Mouse (Mus musculus): Measurements from ENCODE around the gene Ndufv3. TPM values are rescaled to one million over a fixed set of nuclear protein-coding genes. Genes with fewer than 3 reads are reported as not detected.

The Ndufv3 gene
- 100 to 1,000 TPM; 439 to 467 TPM for total RNA-seq (2021)
- long read RNA-seq, experiment 1, transcript Ndufv3-202 (3 exons, 493 nt) = major isoform, 1,078 of 1,109 reads
- long read RNA-seq, experiment 1, transcript Ndufv3-201 (4 exons, 1,582 nt) = minor isoform, 13 of 1,109 reads
- long read RNA-seq, experiment 1, partial matches to known transcripts = 12 of 1,109 reads
- long read RNA-seq, experiment 1, other reads (novel, unspliced or antisense) = 6 of 1,109 reads
- long read RNA-seq, experiment 2, transcript Ndufv3-201 (4 exons, 1,582 nt) = minor isoform, 13 of 1,094 reads
- long read RNA-seq, experiment 2, transcript Ndufv3-202 (3 exons, 493 nt) = major isoform, 1,063 of 1,094 reads
- long read RNA-seq, experiment 2, partial matches to known transcripts = 11 of 1,094 reads
- long read RNA-seq, experiment 2, other reads (novel, unspliced or antisense) = 7 of 1,094 reads

GRCm38 (mm10) chr17:31519946-31520838 is at the start of gene Ndufv3, which contains the start of gene Wdr4:
TSS of gene Ndufv3 (plus strand) at chr17:31520115.
TSS of gene Wdr4 (minus strand) at chr17:31519980.
- intact Hi-C loops (cut with DNase I) = loop anchor here (5.0 kb wide), 1 partner anchor 37 kb away; no protein-coding TSS in a partner anchor
- peak; percentile 98 to 99 for DNase-seq

DNA sequence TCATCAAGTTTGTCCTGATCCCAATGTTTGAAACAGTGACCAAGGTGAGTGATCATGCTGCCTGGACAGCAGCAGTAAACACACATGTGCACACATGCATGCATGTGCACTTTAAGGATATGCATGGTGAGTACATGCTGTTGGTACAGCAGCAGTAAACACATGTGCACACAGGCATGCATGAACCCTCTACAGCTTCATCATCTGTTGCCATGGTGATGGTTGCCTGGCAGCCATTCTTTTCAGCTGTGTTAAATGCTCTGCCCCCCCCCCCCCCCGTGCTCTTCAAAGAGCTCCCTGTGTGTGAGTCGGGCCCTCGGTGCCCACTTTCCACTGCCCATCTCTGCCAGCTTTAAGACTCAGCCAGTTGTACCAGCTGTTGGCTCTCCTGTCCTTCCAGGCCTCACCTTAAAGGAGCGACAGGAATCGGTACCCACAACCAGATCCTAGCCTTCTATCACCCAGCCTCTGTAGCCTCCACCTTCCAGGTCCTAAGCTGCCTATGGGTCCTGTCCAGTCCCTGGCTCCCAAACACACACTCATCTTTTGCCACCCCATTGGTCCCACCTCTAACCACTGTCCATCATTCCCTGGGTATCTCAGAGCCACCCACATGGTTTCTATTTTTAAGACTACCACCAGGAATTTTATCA is 49.0 kb upstream of the Ndufv3 start:
- intact Hi-C loops (cut with DNase I) = no loop called here
- DNase-seq = no peak

DNA sequence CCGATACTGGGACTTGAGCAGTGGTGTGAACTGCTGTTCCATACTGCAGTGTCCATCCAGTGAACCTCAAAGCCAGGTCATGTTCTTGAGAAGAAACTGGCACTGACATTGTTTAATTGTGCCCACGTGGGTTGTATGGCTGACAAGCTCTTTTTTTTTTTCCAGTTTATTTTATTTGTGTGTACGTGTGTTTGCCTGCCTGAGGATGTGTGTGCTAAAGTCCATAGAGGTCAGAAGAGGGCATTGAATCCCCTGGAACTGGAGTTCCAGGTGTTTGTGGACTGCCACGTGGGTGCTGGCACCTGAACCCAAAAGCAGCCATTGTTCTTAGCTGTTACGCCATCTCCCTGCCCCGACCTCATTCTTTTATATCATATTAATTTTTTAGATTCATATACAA is 45.5 kb upstream of the Ndufv3 start:
- DNase-seq = no peak
- intact Hi-C loops (cut with DNase I) = no loop called here

DNA sequence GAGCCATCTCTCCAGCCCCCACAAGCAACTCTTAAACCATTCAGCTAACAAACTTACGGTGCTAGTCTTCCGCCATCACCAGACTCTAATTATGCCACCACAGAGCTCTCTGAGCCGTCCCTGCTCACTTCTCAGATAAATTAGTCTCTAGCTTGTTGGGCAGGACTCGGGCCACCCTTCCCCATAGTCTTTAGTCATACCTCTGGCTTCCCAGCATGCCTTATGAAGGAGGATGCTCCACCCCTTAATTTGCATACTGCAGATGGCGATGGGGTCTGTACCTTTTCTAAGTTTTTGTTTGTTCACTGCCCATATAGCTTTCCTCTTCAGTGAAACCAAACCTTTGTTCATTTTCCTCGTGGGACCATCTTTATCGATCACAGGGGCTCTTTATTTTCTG is 41.3 kb upstream of the Ndufv3 start:
- intact Hi-C loops (cut with DNase I) = no loop called here
- no peak for DNase-seq

DNA sequence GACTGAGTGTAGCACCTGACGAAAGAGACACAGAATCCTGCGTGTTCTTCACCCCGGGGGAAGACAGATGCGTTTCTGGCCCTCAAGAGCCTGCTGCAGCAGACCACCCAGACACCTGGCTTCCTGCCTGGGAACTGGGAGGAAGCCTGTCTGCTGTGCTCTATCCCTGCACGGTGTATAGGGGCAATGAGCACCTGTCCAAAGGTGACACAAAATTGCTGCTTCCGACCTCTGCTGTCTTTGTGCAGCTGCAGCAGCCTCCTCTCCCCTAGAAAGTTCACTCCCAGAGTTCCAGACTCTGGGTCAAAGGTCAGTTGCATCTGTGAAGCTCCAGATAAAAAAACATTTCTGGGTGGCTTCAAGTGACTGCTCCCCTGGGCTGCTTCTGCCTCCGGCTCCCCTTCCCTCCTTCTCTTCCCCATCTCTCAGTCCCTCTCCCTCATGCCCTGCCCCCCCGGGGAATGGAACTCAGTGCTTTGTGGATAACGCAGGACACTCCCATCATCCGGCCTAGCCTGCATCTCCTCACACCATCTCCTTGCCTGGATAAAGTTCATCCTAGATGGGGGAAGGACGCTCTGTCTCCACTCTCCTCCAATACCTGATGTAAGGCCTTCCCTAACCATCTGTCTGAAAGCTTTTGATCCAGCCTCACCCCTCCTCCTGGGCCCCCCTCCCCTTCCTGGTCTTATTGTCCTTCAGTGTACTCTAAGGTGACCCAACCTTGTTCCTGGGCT is 40.6 kb upstream of the Ndufv3 start:
- DNase-seq = no peak
- intact Hi-C loops (cut with DNase I) = no loop called here

GRCm38 (mm10) chr17:31486616-31487198 is 33.2 kb upstream of the Ndufv3 start:
- DNase-seq = no peak
- intact Hi-C loops (cut with DNase I) = no loop called here

DNA sequence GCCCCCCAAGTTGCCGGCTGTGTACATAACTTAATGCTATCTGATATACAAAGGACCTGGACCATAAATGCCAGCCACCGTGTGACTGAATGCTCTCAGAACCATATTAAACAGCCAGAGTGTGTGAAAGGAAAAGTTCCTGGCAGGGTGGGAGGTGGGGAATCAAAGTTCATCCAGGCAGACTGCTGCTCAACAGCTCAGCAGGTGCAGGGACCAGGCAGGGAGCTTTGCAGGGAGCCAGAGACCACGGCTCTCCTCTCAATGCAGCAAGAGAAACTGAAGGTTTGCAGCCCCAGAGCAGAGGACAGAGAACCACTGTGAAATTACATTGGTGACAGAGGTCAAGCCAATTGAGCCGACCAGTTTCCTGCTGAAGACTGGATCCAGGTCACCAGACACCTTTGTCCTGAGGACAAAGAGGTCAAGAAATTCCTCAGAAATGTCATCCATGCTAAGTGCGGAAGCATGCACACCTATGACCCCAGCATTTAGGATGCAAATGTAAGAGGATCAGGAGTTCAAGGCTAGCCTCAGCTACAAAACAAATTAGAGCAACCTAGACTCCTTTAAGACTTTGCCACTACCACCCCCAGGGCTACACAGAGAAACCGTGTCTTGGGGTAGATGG is 32.4 kb upstream of the Ndufv3 start:
- DNase-seq = no peak
- intact Hi-C loops (cut with DNase I) = no loop called here

DNA sequence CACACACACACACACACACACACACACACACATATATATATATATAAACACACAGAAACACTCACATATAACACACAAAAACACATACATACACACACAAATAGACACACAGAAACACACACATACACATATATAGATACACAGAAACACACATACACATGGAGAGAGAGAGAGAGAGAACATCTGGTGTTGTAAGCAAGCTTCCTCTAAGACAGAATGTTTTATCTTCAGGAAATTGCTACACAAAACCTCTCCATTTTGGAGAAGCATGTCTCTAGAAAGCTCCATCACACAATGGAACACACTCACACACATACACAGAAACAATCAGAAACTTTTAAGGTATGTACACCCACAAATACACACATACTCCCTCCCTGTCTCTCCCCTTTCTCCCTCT is 28.6 kb upstream of the Ndufv3 start:
- intact Hi-C loops (cut with DNase I) = loop anchor here (5.0 kb wide), 1 partner anchor 159 kb away; no protein-coding TSS in a partner anchor
- DNase-seq = no peak

GRCm38 (mm10) chr17:31492416-31492815 is 27.5 kb upstream of the Ndufv3 start:
- intact Hi-C loops (cut with DNase I) = loop anchor here (2.0 to 5.0 kb wide), 2 partner anchors 114 to 160 kb away; no protein-coding TSS in a partner anchor
- peak; percentile 49 to 59 for DNase-seq

GRCm38 (mm10) chr17:31494989-31495388 is 24.9 kb upstream of the Ndufv3 start:
- no peak for DNase-seq
- intact Hi-C loops (cut with DNase I) = loop anchor here (5.0 kb wide), 1 partner anchor 163 kb away; no protein-coding TSS in a partner anchor

- intact Hi-C loops (cut with DNase I) = no loop called here
- DNase-seq = no peak
These were observed 22.2 kb upstream of the Ndufv3 start for GRCm38 (mm10) chr17:31497726-31498125.

DNA sequence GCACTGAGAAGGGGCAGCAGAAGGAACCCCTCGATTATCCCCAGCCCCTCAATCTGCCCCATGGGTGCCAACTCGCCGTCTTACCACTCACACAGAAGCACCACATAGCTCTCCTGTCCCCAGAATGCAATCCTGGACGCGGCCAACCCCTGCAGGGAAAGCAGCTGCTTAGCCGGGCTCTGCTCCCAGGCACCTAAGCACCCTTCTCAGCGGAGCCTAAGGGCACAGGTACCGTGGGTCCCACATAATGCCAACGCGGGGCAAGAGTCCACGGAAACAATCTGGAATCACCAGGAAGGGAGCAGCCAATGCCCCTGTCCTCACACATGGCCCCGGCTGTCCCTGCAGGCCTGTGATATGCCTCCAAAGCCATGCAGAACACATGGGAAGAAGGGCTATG is 20.2 kb upstream of the Ndufv3 start:
- intact Hi-C loops (cut with DNase I) = no loop called here
- DNase-seq = no peak

GRCm38 (mm10) chr17:31500416-31500815 is 19.5 kb upstream of the Ndufv3 start:
- intact Hi-C loops (cut with DNase I) = no loop called here
- DNase-seq = no peak

GRCm38 (mm10) chr17:31500908-31501307 is 19.0 kb upstream of the Ndufv3 start:
- DNase-seq = no peak
- intact Hi-C loops (cut with DNase I) = no loop called here

DNA sequence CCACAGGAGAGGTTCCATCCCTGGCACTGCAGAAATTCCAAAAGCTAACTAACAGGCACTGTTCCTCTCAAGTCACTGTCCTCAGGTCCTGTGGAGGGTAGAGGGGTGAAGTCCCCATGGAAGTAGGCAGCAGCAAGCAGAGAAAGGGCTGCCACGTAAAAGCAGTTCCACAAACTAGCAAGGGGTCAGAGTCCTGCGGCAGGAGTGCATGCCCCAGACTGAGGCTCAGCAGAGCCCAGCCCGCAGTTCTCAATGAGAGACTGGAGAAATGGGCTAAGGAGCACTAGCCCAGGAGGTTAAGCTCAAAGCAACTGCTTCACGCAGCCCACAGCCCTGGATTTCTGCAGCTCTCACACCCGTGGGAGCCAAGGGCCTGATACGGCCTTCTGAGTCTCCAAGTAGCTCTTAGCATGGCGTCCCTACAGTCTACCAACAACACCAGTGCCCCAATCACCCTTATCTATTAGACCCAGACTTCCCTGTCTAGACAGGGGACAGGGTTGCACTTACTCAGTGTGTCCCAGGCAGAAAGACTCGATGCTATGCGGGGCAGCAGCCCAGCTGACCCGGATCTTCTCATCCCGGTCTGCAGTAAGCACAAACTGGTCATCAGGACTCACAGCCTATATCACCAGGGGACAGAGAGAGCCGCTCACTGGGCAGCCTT is 17.5 kb upstream of the Ndufv3 start:
- intact Hi-C loops (cut with DNase I) = no loop called here
- DNase-seq = no peak

- intact Hi-C loops (cut with DNase I) = no loop called here
- DNase-seq = no peak
These were observed 16.6 kb upstream of the Ndufv3 start for GRCm38 (mm10) chr17:31503337-31503736.

DNA sequence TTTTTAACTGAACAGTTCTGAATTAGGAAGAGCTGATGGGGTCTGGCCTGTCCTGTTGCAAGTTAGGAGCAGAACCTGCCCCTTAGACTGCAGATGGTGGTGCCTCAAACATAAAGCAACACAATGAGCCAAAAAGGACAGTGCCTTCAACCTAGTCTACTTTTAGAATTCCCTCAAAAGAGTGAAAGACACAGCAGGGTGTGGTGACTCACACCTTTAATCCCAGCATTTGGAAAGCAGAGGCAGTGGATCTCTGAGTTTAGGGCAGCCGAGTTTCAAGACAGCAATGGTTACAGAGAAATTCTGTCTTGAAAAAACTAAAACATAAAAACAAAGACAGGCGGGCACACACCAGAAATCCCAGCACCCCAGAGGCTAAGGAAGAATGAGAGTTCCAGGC is 16.0 kb upstream of the Ndufv3 start:
- intact Hi-C loops (cut with DNase I) = no loop called here
- DNase-seq = no peak

DNA sequence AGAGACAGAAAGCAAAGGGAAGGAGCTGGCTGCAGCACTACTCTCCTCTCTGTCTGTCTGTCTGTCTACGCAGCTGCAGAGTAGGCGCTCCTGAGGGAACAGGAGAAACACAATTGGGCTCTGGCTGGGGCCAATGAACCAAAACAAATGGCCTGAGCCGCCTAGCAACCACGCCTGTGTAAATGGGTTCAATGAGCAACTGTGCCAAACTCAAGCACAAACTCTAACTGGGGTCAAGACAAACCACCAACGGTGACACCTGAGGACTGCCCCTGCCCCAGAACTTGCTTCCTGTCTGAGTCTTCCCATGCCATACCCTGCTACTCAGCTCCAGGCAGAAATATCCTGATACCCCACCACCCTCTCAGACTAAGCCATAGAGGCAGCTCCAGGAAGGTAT is 14.9 kb upstream of the Ndufv3 start:
- intact Hi-C loops (cut with DNase I) = no loop called here
- no peak for DNase-seq

DNA sequence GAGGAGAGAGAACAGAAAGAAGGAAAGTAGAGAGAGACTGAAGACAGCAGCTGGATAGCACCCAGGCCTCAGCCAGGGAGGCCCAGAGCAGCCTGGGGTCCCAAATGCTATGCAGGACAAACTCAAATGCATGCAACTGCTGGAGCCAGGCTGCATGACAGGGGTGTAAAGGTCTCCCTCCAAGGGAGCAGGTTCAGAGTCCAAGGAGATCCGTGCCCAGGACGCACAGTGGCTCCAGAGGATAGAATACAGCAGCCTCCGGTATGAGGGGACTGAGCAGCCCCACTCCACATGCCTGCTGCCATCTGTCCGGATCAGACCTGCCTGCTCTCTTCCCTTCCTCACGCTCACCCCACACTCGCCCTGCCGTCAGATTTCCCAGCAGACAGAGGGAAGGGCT is 13.6 kb upstream of the Ndufv3 start:
- intact Hi-C loops (cut with DNase I) = no loop called here

More for the DNA sequence above, 13.6 kb upstream of the Ndufv3 start:
- DNase-seq = no peak

All from gastrocnemius, postnatal 36 days (tissue).